Mouse (Mus musculus) urinary bladder, postnatal 36 days (tissue): Measurements from ENCODE around the gene Iqcb1.
"Not testable (repeated sequence)": the region's sequence is repeated elsewhere in the genome, so short reads cannot be mapped to it uniquely, and the experiment has no call there.

Experiments used
- DNase-seq, 2 experiments: peaks; one replicate each; pipeline ENCODE4 v3.0.0; 2022; ENCODE audit warnings: low spot score in 2 of 2, mixed read lengths in 1 of 2

Iqcb1 gene

DNA sequence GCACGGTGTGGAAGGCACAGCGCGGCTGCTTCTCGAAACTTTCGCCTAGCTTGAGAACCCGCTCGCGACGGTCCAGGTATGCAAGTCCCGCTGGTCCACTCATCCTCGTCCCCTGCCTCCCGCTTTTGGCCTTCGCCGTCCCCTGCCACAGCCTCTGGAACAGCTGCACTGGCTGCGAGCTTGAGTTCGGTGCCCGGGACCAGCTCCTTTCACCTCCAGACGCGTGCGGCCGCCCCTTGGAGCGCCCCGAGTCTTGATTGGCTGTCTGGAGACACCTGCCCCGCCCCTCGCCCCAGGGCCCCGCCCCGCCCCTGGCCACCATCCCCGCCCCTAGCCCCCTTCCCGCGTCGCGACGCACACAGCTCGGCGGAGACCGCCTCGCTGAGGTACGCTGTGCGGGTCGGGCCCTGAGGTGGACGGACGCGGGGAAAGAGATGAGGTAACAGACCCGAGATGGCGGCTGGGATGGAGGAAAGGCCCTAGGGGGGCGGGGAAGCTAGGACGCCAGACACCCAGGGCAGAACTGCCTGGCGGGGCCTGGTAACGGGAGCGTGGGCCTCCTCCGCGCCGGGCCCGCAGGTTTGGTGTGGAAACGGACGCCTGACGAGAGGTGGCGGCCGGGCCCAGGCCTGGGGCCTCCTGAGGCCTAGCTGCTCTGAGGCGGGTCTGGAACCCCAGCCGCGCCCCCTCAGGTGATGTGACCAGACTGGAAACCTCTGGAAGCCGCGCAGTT is at the start of gene Iqcb1:
Gene Iqcb1, plus strand, starts transcription at position 332 of the 733 bp plus-strand sequence.
- DNase-seq: peak; percentile 75 to 80

DNA sequence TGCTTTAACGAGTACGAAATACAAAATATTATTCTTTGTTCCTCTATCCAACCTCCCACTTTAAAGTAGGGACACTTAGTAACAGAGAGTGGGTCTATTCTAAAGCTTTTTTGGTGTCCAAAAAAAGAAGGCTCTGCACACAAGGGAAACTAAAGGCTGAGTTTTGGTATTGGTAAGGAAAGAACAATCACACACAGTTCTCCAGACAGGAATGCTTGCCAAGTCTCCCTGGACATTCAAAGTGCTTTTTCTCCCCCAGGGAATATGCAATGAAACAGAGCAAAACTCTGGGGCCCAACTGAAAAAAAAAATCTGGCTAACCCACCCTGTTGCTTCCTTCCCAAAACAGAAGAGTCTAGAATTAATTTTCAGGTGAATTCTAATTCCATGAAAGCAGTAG is 44.0 kb upstream of the Iqcb1 start:
- no peak for DNase-seq

- no peak for DNase-seq
Observed at GRCm38 (mm10) chr16:36784594-36785313, 43.4 kb upstream of the Iqcb1 start, which contains the start of gene Slc15a2. Slc15a2 (minus strand) TSS chr16:36784962.

- DNase-seq: no peak
Observed at GRCm38 (mm10) chr16:36786466-36786865, 41.7 kb upstream of the Iqcb1 start.

- no peak for DNase-seq
Observed at GRCm38 (mm10) chr16:36790166-36790565, 38.0 kb upstream of the Iqcb1 start.

GRCm38 (mm10) chr16:36794976-36795375 is 33.2 kb upstream of the Iqcb1 start:
- no peak for DNase-seq

- no peak for DNase-seq
Observed at GRCm38 (mm10) chr16:36798334-36798733, 29.9 kb upstream of the Iqcb1 start.

DNA sequence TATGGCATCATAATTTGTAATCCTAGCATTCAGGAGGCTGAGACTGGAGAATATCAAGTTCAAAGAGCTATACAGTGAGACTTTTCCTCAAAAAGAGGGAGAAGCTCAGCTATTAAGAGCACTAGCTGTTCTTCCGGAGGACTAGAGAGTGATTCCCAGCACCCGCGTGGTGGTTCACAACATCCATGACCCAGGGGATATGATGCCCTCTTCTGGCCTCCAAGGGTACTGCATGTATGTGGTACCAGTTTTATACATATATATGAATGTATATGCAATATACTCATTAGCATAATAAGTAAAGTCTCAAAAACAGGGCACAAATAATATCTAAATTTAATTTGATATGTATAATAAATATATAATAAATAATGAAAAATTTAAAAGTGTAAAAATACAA is 25.8 kb upstream of the Iqcb1 start:
- DNase-seq: no peak

DNA sequence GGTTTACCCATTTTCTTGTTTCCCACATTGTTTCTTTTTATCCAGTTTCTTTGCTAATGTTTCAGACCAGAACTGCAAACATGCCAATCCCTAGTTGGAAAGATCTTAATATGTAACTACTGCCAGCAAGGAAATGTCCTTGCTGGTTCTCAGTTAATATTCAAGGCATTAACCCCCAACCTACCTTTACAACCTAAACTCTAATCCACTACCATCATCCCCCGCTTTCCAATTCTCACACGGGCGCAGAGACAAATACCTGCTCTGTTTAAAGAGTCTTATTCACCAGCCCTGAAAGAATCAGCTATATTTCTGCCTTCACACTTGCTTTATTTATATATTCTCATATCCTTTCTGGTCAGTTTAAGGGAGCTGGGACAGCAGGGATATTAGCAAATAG is 19.6 kb upstream of the Iqcb1 start:
- DNase-seq: no peak

DNA sequence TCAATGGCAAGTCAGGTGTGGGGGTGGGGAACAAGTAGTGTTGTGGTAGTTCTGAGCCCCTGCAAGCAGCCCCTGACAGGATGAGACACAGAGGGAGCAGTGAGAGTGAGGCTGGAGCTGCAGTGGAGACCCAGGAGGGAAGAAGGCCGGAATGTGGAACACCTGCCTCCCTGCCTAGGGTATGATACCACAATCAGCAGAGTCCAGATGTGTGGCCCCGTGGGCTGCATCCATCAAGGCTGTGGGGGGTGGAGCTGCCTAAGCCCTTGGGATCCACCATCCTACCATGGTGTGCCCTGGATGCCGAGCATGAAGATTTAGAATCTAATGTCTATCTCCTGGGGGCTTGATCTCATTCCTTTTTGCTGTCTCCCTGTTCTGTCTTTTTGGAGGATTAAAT is 14.5 kb upstream of the Iqcb1 start:
- DNase-seq: no peak

DNA sequence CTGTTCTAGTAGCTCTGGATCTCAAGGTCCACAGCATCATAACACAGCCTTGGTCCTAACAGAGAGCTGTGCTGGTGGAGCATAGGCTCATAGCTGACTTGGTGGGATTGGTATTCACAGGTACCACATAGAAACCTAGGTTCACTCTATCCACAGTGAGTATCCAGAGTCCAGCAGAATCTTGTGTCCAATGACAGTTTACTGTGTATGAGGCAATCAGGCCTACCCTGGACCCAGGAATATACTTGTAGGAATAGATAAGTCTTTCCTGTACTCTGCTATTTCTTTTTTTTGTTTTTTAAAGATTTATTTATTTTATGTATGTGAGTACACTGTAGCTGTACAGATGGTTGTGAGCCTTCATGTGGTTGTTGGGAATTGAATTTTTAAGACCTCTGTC is 11.3 kb upstream of the Iqcb1 start:
- DNase-seq: no peak

- peak; percentile 43 to 63 for DNase-seq
Observed at GRCm38 (mm10) chr16:36817321-36817926, 10.8 kb upstream of the Iqcb1 start.

DNA sequence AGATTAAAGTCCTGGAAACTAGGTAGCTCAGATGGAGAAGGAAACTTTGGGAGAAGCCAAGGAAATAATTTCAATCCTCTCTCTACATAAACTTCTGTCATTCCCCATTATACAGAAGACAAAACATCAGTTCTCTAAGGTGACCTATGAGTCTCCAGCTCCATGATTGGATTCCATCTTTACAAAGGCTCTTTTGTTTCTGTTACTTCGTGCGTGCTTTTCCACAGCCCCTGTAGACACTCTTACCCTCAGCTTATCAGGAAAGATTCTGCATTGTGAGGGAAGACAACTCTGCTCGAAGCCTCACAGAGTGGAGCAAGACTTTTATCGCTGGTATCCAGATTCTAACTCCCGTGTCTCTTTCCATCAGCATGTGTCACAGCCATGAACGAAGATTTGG is 8.2 kb upstream of the Iqcb1 start:
- no peak for DNase-seq

DNA sequence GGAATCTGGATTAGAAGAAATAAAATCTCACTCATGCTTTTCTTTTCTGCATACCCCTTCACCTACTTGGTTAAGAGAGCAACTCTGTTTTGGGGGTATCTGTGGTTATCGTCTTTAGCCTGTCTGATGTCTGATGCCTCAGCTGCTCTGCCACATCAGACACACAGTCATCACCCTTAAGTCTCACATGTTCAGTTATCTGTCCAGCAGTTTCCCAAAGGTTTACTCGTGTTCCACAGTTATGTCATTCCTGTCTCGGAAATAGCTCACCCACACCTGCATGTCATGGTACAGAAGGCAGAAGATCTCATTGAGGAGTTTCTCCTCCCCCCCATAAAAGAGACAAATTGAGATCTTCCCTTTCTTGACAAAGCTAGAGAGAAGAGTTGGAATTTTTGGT is 7.4 kb upstream of the Iqcb1 start:
- no peak for DNase-seq

GRCm38 (mm10) chr16:36821474-36821873 is 6.7 kb upstream of the Iqcb1 start:
- peak; percentile 20 to 26 for DNase-seq

DNA sequence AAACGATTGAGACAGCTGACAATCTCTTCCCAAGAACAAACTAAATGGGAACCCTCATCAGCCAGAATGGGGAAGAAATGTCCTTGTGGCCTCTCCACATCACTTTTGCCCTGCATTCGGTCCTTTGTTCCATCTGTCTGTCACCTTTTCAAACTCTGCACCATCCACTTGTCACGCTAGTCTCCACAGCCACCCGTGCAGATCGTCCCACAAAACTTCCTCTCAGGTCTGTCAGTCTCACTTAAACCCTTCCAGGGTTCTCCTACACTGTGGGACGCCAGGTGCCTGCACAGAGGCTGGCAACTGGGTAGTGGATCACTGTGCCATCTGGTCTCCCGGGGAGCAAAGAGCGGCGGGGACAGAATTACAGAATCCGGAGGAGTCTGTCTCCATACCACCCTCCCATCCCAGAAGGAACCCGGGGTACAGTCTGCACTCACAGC is 553 bp upstream of the Iqcb1 start:
- no peak for DNase-seq

DNA sequence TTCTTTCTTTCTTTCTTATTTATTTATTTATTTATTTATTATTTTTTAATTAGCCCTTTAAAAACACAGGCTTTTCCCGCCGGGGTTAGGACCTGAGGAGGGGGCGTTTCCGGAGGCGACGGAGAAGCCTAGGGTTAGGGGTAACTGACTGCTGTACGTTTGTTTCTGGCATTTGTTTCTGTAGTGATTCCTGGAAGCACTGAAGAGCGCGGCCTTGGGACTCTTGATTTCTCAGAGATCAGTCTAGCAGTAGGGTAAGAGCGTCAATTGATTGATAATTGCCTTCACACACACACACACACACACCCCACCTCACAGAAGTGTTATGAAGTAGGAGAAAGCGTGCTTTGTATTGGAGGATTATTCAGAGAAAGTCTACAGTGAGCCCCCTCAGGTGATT is 635 bp downstream of the Iqcb1 start:
- no peak for DNase-seq

- DNase-seq: not testable (repeated sequence)
Observed at GRCm38 (mm10) chr16:36846894-36847293, 18.7 kb downstream of the Iqcb1 start.

DNA sequence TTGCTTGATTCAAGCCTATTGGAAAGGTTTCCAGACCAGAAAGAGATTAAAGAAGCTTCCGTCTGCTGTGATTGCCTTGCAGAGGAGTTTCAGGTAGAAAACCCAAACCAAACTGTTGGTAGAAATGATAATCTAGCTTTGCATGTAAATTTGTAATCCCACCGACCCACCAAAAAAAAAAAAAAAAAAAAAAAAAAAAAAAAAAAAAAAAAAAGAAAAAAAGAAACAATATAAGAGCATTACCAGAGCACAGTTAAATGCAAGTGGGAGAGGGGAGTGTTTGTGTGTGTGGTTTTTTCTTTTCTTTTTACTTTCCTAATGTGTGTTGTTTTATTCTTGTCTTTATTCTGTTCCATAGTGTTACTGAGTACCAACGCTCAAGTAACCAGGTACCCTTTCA is 23.0 kb downstream of the Iqcb1 start:
- DNase-seq: no peak

GRCm38 (mm10) chr16:36863585-36863984 is 35.4 kb downstream of the Iqcb1 start:
- no peak for DNase-seq

GRCm38 (mm10) chr16:36869442-36869841 is 41.3 kb downstream of the Iqcb1 start:
- DNase-seq: no peak

- DNase-seq: peak; percentile 86 to 94
Observed at GRCm38 (mm10) chr16:36874583-36875275, 46.5 kb downstream of the Iqcb1 start, which contains the start of the genes Eaf2 and Golgb1. Eaf2 (minus strand) TSS chr16:36875003. Golgb1 (plus strand) TSS chr16:36875140.
